Mouse (Mus musculus): ENCODE measurements at regions not wholly inside any gene's neighbourhood (a gene's known extent, or its start where the extent isn't known, plus 50 kb on each side); places are given as distances from the start of the nearest gene placed in this dataset.

- H3K4me1 ChIP-seq (ENCODE audit: control insufficient read depth in 1 of 2, insufficient read depth in 2 of 2): no peaks in the 10 kb centered on the region
- H3K27ac ChIP-seq (ENCODE audit: insufficient read depth, low read depth): no peak overlapping the region
- no peaks in the 10 kb centered on the region for H3K36me3 ChIP-seq (replicated peaks in 1 of 2; ENCODE audit: control insufficient read depth in 1 of 2, insufficient read depth in 1 of 2, low read length in 1 of 2)
- H3K4me3 ChIP-seq (replicated peaks in 1 of 3; ENCODE audit: low read depth in 2 of 3, low read length in 2 of 3, poor library complexity in 1 of 3): no peak overlapping the region
- H3K4me2 ChIP-seq (ENCODE audit: insufficient read depth, low read depth, poor library complexity, severe bottlenecking): no peak overlapping the region
- no peaks in the 10 kb centered on the region for H3K9me3 ChIP-seq (replicated peaks; ENCODE audit: low read length)
- no peak for DNase-seq (ENCODE audit: extremely low read depth)
- H3K27me3 ChIP-seq (replicated peaks): no peaks in the 10 kb centered on the region
- no peak for TF ChIP-seq MYC (IDR thresholded peaks at IDR 0.05; ENCODE audit: low read depth, low read length)
- no peak for TF ChIP-seq PAX5 (IDR thresholded peaks at IDR 0.05; ENCODE audit: low read length)
- no peak for TF ChIP-seq JUN (IDR thresholded peaks at IDR 0.05; ENCODE audit: insufficient read depth, low read depth, low read length)
- TF ChIP-seq POLR2A (IDR thresholded peaks at IDR 0.05; ENCODE audit: low read depth, low read length): no peak
- TF ChIP-seq E2F4 (IDR thresholded peaks at IDR 0.05; ENCODE audit: insufficient replicate concordance, low read depth, low read length): no peak
- no peak for TF ChIP-seq ZKSCAN1 (IDR thresholded peaks at IDR 0.05; ENCODE audit: borderline replicate concordance, low read depth, low read length)
- no peak for TF ChIP-seq CHD1 (IDR thresholded peaks at IDR 0.05; ENCODE audit: low read depth, low read length)
- TF ChIP-seq ZC3H11A (IDR thresholded peaks at IDR 0.05; ENCODE audit: low read depth, low read length): no peak
- TF ChIP-seq UBTF (IDR thresholded peaks at IDR 0.05; ENCODE audit: low read depth, low read length): no peak
- no peak for TF ChIP-seq RAD21 (IDR thresholded peaks at IDR 0.05; ENCODE audit: low read depth, low read length)
- no peak for TF ChIP-seq NRF1 (IDR thresholded peaks at IDR 0.05; ENCODE audit: low read depth, low read length)
- no peak for TF ChIP-seq CTCF (conservative IDR thresholded peaks at IDR 0.05 in 1 of 2, IDR thresholded peaks at IDR 0.05 in 1 of 2; ENCODE audit: low read depth in 2 of 2, low read length in 2 of 2)
- TF ChIP-seq MXI1 (IDR thresholded peaks at IDR 0.05; ENCODE audit: low read depth, low read length): no peak
- no peaks in the 10 kb centered on the region for H3K79me2 ChIP-seq (replicated peaks; ENCODE audit: control insufficient read depth, extremely low read depth, insufficient read depth, poor library complexity, severe bottlenecking)
- H3K9ac ChIP-seq (ENCODE audit: insufficient read depth, low read depth): no peak overlapping the region
- in situ Hi-C loops (cut with MboI; ENCODE audit: low pct_ligation_motif_present, low pct_unique_long_range_greater_than_20kb, low sequenced_read_pairs) (no loop called here), dilution Hi-C loops (cut with MboI; ENCODE audit: extremely low pct_ligation_motif_present, extremely low pct_unique_long_range_greater_than_20kb, low sequenced_read_pairs) (no loop called here)
These were observed 278.6 kb downstream of the Tox3 start for GRCm38 (mm10) chr8:90069411-90069993.

DNA sequence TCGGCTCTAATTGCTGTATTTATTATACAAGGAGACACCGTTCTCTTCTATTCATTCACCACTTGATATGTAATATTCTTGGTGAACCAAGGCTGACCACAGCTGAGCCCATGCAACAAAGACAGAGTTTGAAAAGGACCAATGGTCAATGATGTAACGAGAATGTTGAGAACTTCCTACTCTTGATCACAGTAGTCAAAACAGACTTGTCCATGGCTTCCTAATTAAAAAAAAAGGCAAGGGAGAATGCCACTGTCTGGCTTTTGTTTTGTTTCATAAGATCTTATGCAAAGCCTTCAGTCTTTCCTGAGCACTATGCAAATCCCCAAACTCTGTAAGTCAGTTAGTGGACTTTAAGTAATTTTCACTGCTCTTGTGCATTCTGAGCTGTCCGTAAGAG, 279.7 kb downstream of the Tox3 start:
- Histone ChIP-seq H3K27ac (ENCODE audit: insufficient read depth, low read depth) (no peak overlapping the region), H3K4me3 (replicated peaks in 1 of 3; ENCODE audit: low read depth in 2 of 3, low read length in 2 of 3, poor library complexity in 1 of 3) (no peak overlapping the region), H3K79me2 (replicated peaks; ENCODE audit: control insufficient read depth, extremely low read depth, insufficient read depth, poor library complexity, severe bottlenecking) (no peaks in the 10 kb centered on the region), H3K4me1 (ENCODE audit: control insufficient read depth in 1 of 2, insufficient read depth in 2 of 2) (no peaks in the 10 kb centered on the region), H3K27me3 (replicated peaks) (no peaks in the 10 kb centered on the region), H3K4me2 (ENCODE audit: insufficient read depth, low read depth, poor library complexity, severe bottlenecking) (no peak overlapping the region), H3K36me3 (replicated peaks in 1 of 2; ENCODE audit: control insufficient read depth in 1 of 2, insufficient read depth in 1 of 2, low read length in 1 of 2) (no peaks in the 10 kb centered on the region), H3K9ac (ENCODE audit: insufficient read depth, low read depth) (no peak overlapping the region), H3K9me3 (replicated peaks; ENCODE audit: low read length) (no peaks in the 10 kb centered on the region)
- in situ Hi-C loops (cut with MboI; ENCODE audit: low pct_ligation_motif_present, low pct_unique_long_range_greater_than_20kb, low sequenced_read_pairs): no loop called here
- TF ChIP-seq KAT2A (IDR thresholded peaks at IDR 0.05; ENCODE audit: insufficient replicate concordance, low read length) (no peak), MAX (IDR thresholded peaks at IDR 0.05; ENCODE audit: low read length) (no peak), MXI1 (IDR thresholded peaks at IDR 0.05; ENCODE audit: low read depth, low read length) (no peak), JUND (conservative IDR thresholded peaks at IDR 0.05; ENCODE audit: low read depth, low read length) (no peak), EP300 (IDR thresholded peaks at IDR 0.05; ENCODE audit: low read length) (no peak), CHD1 (IDR thresholded peaks at IDR 0.05; ENCODE audit: low read depth, low read length) (no peak), RAD21 (IDR thresholded peaks at IDR 0.05; ENCODE audit: low read depth, low read length) (no peak), ZC3H11A (IDR thresholded peaks at IDR 0.05; ENCODE audit: low read depth, low read length) (no peak)
- no peak for DNase-seq (ENCODE audit: extremely low read depth)
- dilution Hi-C loops (cut with MboI; ENCODE audit: extremely low pct_ligation_motif_present, extremely low pct_unique_long_range_greater_than_20kb, low sequenced_read_pairs): no loop called here
